Mouse (Mus musculus) embryonic stem cell, embryonic (primary cell): ENCODE measurements at regions not wholly inside any gene's neighbourhood (a gene's known extent, or its start where the extent isn't known, plus 50 kb on each side); places are given as distances from the start of the nearest gene placed in this dataset.

Source experiments
- CTCF ChIA-PET, 4 experiments: fragments of 300-600 bp in 2 of 4; fragments of 350-600 bp in 2 of 4; sonication (Branson Sonifier 250); formaldehyde crosslinking; loops; one replicate each; lab custom pipeline; 2022; ENCODE audit warnings: inconsistent platforms in 2 of 4; lab: Charles Lee
- POLR2A ChIA-PET, 4 experiments: fragments of 300-600 bp in 2 of 4; fragments of 350-600 bp in 2 of 4; sonication (Branson Sonifier 250); formaldehyde crosslinking; loops; one replicate each; lab custom pipeline; 2022; ENCODE audit warnings: antibody characterized with exemption in 4 of 4, inconsistent platforms in 1 of 4; lab: Charles Lee

GRCm38 (mm10) chr5:55122391-55122790 lies 1124.1 kb downstream of the Stim2 start:
- POLR2A ChIA-PET = no interaction called here
- CTCF ChIA-PET = no interaction called here

DNA sequence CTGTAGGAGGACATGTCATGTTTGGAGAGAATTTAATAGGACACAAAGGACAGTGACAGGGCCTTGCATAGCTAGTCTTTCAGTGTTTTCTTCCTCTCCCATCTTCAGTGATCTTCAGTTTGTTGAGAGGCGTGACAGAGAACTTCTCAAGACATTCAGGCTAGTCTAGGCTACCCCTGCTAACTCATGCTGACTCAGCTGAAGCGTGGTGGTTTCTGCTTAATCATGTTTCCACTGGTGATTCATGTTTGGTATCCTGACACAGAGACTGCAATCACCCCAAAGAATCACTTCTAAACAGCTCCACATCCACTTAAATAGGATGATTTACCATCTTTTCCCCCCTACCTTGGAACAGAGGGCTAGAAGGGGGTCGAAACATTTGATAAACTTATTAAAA lies 1136.0 kb downstream of the Stim2 start:
- ChIA-PET POLR2A (no interaction called here), CTCF (no interaction called here)

DNA sequence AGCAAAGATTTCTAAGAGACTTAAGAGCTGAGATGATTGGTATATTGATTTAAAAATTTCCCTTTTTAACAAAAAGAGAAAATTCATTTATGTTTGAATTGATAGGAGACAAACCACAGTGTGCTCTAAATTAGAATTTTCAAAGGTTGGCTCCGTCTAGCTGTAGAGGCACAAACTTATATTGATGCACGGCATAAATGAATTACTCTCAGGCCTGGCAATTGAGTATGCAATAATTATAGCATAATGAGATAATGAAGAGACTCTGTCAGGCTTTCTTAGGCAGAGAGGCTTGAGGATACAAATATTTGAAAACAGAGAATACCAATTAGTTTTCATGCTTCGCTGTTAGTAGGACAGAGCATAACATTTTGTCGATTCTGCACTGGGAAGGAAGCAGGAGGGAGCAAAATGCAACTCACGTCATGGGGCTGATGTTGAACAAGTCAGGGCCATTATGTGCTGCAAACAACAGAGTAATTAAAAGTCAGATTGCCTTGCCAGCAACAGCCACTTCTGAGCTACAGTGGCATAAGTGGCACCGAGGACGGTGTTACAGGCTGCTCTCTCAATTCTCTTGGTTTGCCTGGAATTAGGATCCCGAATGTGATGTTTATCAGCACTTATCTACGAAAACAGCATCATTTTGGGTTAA lies 1137.1 kb downstream of the Stim2 start:
- ChIA-PET CTCF (no interaction called here), POLR2A (no interaction called here)

GRCm38 (mm10) chr5:55138750-55139149 lies 1140.5 kb downstream of the Stim2 start:
- ChIA-PET POLR2A (no interaction called here), CTCF (no interaction called here)

- ChIA-PET POLR2A (no interaction called here), CTCF (interaction anchor here in 1 of 4 experiments (1.0 kb wide), 1 partner anchor 351 kb away, joined by 3 read pairs; no protein-coding TSS in a partner anchor)
Measured at GRCm38 (mm10) chr5:55147354-55147753, 1149.1 kb downstream of the Stim2 start.

DNA sequence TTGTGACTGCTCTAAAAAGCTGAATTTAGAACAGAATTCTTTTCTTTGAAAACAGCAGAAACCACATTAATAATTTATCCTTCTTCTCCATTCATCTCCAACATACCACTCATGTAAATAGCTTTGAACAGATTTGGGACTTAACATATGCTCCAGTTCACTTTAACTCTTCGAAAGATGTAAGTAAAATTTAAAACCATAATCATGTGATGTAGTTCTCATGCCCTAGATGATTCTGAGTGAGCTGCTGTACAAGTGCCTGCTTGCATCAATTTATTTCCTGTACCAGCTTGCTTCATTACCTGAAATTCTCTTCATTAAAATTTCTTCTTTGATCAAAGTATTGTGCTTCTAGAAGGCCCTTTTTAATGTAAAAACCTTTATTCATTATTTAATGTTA lies 1176.5 kb downstream of the Stim2 start:
- ChIA-PET POLR2A (no interaction called here), CTCF (no interaction called here)
